Mouse (Mus musculus): ENCODE results near the gene Chpf. TPM values are rescaled to one million over a fixed set of nuclear protein-coding genes. Genes with fewer than 3 reads are reported as not detected.

The Chpf gene
- total RNA-seq, 4 experiments from 2014 or later = 56.6 to 72.7 (median 67.0) TPM

DNA sequence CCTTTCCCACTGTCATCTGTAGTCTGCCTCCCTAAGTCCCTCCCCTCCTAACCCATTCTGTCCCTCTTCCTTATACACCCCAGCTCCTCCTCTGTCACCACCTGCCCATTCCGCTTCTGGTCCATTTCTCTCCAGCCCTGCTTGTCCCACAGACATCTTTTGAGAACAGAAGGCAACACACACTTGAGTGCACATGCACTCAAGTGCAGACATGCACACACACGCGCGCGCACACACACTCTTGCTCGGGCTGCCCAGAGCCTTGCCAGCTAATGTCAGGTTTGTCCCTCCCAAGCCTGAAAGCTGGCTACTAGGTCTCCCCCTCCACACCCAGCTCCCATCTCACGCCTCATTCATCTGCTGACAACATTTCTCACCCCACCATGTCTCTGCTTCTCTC, 38.4 kb downstream of the Chpf start:
- DNase-seq = no peak

GRCm38 (mm10) chr1:75438782-75439181, 40.3 kb downstream of the Chpf start:
- DNase-seq = no peak

DNA sequence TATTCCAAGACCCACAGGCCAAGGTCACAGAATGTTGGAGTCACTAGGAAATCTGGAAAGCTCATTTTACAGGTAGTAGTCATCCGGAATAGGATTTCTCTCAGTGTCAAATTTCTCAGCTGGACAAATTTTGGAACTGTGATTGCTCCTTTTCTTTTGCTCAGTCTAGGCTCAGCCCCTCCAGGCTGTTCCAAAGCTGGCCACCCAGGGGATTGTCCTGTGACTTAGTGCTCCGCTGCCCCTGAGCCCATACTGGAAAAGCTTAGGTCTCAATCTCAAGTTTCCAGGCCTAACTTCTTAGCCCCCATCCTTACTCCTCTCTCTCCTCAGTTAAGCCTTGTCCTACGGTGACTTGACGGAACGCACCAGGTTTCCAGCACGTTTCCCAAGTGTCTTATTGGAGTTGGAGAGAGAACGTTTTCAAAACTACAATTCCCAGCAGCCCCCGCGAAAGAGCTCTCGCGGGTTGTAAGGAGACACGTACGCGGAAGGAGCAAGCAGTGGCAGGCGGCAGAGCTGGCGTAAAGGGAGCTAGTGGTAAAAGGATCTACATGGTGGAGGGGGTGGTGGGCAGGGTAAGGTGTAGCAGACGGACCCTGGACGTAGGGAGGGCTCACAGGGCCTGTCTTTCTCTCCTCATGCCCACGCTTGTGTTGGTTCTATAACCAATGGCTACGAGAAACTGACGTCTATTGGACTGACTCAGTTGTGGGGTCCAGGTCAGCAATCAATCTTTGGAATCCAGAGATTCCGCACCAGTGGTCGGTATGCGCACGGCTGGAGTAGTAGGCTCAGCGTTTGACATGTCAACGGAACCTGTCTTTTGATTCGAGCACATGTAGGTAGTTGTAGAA, 43.4 kb downstream of the Chpf start, which contains the start of gene Gmppa:
Gene Gmppa (plus strand): TSS at position 456 of the 854 bp plus-strand sequence.
- DNase-seq = peak; percentile 81

GRCm38 (mm10) chr1:75425796-75426471, 53.2 kb downstream of the Chpf start:
- no peak for DNase-seq

Other genes with a start within 250 kb of the Chpf start
- not detected for gene A630095N17Rik, start 247.2 kb downstream of the Chpf start, total RNA-seq (2022)
- gene Dnajb2, start 242.9 kb downstream of the Chpf start, total RNA-seq (2022) = 100 to 1,000 TPM in 3 of 4 experiments, 10 to 100 TPM in 1; 85.7 to 111 (median 108) TPM
- 10 to 100 TPM; 59.0 to 80.7 (median 66.5) TPM for gene Ptprn, start 214.8 kb downstream of the Chpf start, total RNA-seq (2022)
- 100 to 1,000 TPM; 143 to 279 (median 188) TPM for gene Resp18, start 200.9 kb downstream of the Chpf start, total RNA-seq (2022)
- 100 to 1,000 TPM; 101 to 112 (median 104) TPM for gene Dnpep, start 161.3 kb downstream of the Chpf start, total RNA-seq (2022)
- gene Des, start 119.0 kb downstream of the Chpf start, total RNA-seq (2022) = 10 to 100 TPM; 13.3 to 16.4 (median 15.6) TPM
- gene Speg, start 104.0 kb downstream of the Chpf start, total RNA-seq (2022) = 10 to 100 TPM; 13.7 to 32.9 (median 22.2) TPM
- 100 to 1,000 TPM in 1 of 4 experiments, 10 to 100 TPM in 3; 56.5 to 103 (median 92.0) TPM for gene Gmppa, start 43.4 kb downstream of the Chpf start, total RNA-seq (2022)
- 10 to 100 TPM in 2 of 4 experiments, 1 to 10 TPM in 2; 4.9 to 11.1 (median 8.4) TPM for gene Asic4, start 28.9 kb downstream of the Chpf start, total RNA-seq (2022)
- gene Tmem198, start 225 bp upstream of the Chpf start, total RNA-seq (2022) = 1 to 10 TPM; 2.5 to 5.8 (median 3.0) TPM
- gene Obsl1, start 27.1 kb upstream of the Chpf start, total RNA-seq (2022) = 100 to 1,000 TPM in 1 of 4 experiments, 10 to 100 TPM in 3; 71.0 to 109 (median 87.5) TPM
- gene Inha, start 27.8 kb upstream of the Chpf start, total RNA-seq (2022) = 10 to 100 TPM; 22.8 to 56.9 (median 34.3) TPM
- gene Stk11ip, start 42.2 kb upstream of the Chpf start, total RNA-seq (2022) = 10 to 100 TPM; 19.1 to 34.9 (median 31.3) TPM
- 100 to 1,000 TPM; 124 to 271 (median 199) TPM for gene Slc4a3, start 67.0 kb upstream of the Chpf start, total RNA-seq (2022)

All from adrenal gland, adult 8-10 months (tissue).